Mouse (Mus musculus) erythroblast, adult 5-6 weeks (primary cell): ENCODE measurements around the gene Fnbp1. TPM values are rescaled to one million over a fixed set of nuclear protein-coding genes. Genes with fewer than 3 reads are reported as not detected.

Experiments
- ATAC-seq: replicated peaks from 2 replicates; pipeline ENCODE4 v1.8.0; 2016; ENCODE audit warnings: moderate number of reproducible peaks, mild to moderate bottlenecking, moderate TSS enrichment, inconsistent platforms; ENCODE audit not compliant: poor library complexity, low FRiP score, severe bottlenecking
- total RNA-seq, 2 experiments: library from RNA; stranded (forward) in 1 of 2; stranded (reverse) in 1 of 2; fragments of 150-400 nt in 1 of 2; fragments of 200-764, 138-1000 nt in 1 of 2; gene quantifications; 2 replicates each; pipeline versions ENCODE4 v1.2.3 to v1.2.4; 2015 to 2017; ENCODE audit warnings: low replicate concordance in 2 of 2

Gene Fnbp1
- total RNA-seq, 2 experiments from 2014 or later: 6.1 to 20.4 TPM

GRCm38 (mm10) chr2:31127899-31128298 lies 13.9 kb downstream of the Fnbp1 start:
- ATAC-seq: peak; percentile 59

GRCm38 (mm10) chr2:31127219-31127618 lies 14.6 kb downstream of the Fnbp1 start:
- ATAC-seq: no peak

GRCm38 (mm10) chr2:31126048-31126447 lies 15.8 kb downstream of the Fnbp1 start:
- ATAC-seq: no peak

GRCm38 (mm10) chr2:31125156-31125555 lies 16.7 kb downstream of the Fnbp1 start:
- no peak for ATAC-seq

GRCm38 (mm10) chr2:31124694-31125093 lies 17.1 kb downstream of the Fnbp1 start:
- no peak for ATAC-seq

- no peak for ATAC-seq
Observed at GRCm38 (mm10) chr2:31123493-31123892, 18.3 kb downstream of the Fnbp1 start.

- ATAC-seq: no peak
Observed at GRCm38 (mm10) chr2:31122806-31123205, 19.0 kb downstream of the Fnbp1 start.

GRCm38 (mm10) chr2:31121131-31121693 lies 20.6 kb downstream of the Fnbp1 start:
- no peak for ATAC-seq

GRCm38 (mm10) chr2:31119795-31120194 lies 22.0 kb downstream of the Fnbp1 start:
- no peak for ATAC-seq

GRCm38 (mm10) chr2:31118639-31119380 lies 23.0 kb downstream of the Fnbp1 start:
- no peak for ATAC-seq

- no peak for ATAC-seq
Observed at GRCm38 (mm10) chr2:31118211-31118610, 23.6 kb downstream of the Fnbp1 start.

- no peak for ATAC-seq
Observed at GRCm38 (mm10) chr2:31115943-31116731, 25.7 kb downstream of the Fnbp1 start.

GRCm38 (mm10) chr2:31115091-31115942 lies 26.5 kb downstream of the Fnbp1 start:
- peak; percentile 26; the same call in 1 of the 2 replicates for ATAC-seq

GRCm38 (mm10) chr2:31114205-31114604 lies 27.6 kb downstream of the Fnbp1 start:
- ATAC-seq: no peak

GRCm38 (mm10) chr2:31111685-31112084 lies 30.1 kb downstream of the Fnbp1 start:
- ATAC-seq: no peak

- no peak for ATAC-seq
Observed at GRCm38 (mm10) chr2:31109960-31110548, 31.8 kb downstream of the Fnbp1 start.

- no peak for ATAC-seq
Observed at GRCm38 (mm10) chr2:31108186-31108585, 33.6 kb downstream of the Fnbp1 start.

- no peak for ATAC-seq
Observed at GRCm38 (mm10) chr2:31106621-31107320, 35.0 kb downstream of the Fnbp1 start.

GRCm38 (mm10) chr2:31106004-31106403 lies 35.8 kb downstream of the Fnbp1 start:
- no peak for ATAC-seq
